Mouse (Mus musculus) c-Kit-negative CD71-positive TER-119-positive erythroid progenitor cells, embryonic 14.5 days (primary cell): ENCODE measurements around the gene Zglp1.
A peak's percentile ranks its signal among the peaks of the same experiment; 100 is the strongest.

ENCODE experiments used
- DNase-seq: peaks from one replicate; pipeline ENCODE4 v3.0.0-alpha.2; 2013; ENCODE audit warnings: low read depth, low spot score

The Zglp1 gene

GRCm38 (mm10) chr9:21067006-21067684, at the start of gene Zglp1:
TSS of gene Zglp1 (minus strand) at chr9:21067093.
- no peak for DNase-seq

DNA sequence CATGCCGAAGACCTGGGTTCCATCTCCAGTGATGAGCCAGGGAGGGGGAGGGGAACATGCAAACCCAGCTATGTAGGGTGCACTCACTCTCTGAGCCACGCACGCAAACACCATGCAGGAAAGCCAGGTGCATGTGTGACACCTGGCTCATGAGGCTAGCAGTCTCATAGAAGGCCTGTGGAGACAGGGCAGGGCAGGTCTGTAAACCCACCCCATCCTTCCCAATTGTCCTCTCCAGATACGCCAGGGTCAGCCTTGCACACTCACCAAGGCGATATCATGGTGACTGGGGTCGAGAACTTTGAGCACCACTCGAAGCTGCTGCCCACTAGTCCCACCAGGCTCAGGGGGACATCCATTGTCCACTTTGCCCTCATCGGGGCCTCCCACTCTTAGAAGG, 48.2 kb upstream of the Zglp1 start:
- DNase-seq: no peak

DNA sequence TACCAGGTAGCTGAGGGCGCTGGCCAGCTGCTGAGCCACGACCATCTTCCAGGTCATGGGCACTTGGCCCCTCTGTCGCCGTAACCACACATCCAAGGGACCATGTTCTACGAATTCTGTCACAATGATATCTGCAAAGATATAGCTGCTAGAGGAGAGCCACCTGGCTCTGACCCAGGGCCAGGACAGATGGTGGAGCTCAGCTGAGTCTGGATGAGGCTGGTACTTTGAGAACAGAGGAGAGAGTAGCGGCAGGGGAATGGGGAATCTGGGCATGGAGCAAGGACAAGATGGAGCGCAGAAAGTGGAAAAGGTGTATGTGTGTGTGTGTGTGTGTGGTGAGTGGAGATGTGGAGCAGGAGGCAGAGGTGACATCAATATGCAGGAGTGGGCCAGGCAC, 47.3 kb upstream of the Zglp1 start:
- no peak for DNase-seq

DNA sequence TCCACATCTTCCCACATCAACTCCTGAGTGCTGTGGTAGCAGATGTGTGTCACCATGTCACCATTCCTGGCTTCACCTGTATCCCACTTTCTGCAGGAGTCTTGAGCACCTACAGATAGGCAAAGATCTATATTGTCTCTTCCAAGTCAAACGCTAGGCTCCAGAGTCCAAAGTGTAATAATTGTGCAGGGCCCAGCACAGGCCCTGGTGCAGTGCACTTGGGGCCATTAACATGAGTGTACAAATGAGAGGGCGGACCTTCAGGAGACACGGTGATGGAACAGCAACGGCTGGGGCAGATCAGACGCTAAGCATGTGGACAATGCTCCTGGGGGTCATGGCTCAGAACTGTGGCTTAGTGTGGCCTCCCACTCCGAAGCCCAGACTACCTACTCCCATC, 46.9 kb upstream of the Zglp1 start:
- DNase-seq: no peak

DNA sequence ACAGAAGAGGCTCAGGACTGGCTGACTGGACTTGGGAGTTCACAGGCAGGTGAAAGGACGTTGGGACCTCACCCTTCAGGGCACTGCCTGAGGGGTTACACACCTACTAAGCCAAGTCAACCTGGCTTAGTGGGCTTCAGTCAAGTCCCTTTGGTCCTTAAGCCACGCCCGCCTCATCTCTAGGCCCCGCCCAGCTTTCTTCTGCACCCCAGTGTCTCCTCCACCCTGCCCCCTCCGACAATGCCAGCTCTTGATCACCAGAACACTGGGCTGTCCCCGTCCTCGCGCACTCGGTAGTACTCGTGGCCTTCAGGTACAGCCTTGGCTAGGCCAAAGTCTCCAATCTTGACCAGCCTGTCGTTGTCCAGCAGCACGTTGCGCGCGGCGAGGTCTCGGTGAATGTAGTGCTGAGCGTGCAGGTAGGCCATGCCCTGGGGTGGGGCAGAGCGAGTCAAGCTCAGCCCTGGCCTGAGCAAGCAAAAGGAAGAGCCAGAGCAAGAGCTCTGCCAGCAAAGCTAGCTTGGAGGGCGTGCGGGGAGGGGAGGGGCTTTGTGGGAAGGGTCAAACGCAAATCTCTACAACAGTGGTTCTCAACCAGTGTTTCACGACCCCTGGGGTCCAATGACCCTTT, 40.8 kb upstream of the Zglp1 start:
- no peak for DNase-seq

DNA sequence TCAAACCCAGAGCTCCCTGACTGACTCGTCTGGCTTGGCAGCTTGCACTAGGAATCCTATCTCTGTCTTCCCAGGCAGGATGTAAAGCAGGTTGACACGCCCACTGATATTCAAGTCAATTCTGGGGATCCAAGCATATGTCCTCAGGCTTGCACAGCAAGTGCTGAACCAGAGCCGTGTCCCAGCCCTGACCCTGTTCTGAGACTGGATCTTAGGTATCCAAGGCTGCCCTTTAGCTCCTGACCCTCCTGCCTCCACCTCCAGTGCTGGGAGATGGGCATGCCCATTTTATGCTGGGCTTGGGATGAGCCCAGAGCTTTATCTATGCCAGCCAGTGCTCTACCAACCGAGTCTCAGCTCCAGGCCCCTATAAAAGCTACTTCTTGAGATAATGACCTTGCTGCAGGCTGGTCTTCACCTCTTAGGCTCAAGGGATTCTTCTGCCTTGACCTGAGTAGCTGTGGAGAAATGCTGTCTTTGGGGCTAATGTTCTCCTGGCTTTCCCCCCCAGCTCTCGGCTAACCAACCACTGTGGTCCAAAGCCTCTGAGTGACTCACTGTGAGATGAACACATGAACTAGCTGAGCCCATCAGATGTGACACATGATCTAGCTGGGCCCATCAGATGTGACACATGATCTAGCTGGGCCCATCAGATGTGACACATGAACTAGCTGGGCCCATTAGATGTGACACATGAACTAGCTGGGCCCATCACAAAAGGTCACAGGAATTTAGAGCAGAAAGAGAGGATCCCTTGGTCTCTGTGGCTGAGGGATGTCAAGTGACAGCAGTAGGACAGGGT, 39.1 kb upstream of the Zglp1 start:
- peak; percentile 38 for DNase-seq

DNA sequence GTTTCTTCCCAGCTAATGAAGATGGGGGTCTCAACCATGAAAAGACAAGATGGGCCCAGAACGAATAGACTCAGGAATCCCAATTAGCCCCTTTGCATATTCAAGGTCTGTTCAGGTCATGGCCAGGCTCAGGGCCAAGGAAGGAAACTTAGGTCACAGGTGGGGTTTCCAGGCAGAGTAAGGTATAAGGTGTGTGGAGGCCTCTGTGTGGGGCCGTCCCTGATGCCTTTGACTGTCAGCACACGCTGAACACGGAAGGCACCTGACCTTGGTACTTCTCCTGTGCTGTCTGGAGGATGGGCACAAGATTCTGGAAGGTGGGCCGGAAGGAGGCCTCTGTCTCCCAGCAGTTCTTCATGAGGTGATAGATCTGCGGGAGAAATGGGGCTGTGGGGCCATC, 37.9 kb upstream of the Zglp1 start:
- no peak for DNase-seq

GRCm38 (mm10) chr9:21102076-21102475, 35.2 kb upstream of the Zglp1 start:
- no peak for DNase-seq

DNA sequence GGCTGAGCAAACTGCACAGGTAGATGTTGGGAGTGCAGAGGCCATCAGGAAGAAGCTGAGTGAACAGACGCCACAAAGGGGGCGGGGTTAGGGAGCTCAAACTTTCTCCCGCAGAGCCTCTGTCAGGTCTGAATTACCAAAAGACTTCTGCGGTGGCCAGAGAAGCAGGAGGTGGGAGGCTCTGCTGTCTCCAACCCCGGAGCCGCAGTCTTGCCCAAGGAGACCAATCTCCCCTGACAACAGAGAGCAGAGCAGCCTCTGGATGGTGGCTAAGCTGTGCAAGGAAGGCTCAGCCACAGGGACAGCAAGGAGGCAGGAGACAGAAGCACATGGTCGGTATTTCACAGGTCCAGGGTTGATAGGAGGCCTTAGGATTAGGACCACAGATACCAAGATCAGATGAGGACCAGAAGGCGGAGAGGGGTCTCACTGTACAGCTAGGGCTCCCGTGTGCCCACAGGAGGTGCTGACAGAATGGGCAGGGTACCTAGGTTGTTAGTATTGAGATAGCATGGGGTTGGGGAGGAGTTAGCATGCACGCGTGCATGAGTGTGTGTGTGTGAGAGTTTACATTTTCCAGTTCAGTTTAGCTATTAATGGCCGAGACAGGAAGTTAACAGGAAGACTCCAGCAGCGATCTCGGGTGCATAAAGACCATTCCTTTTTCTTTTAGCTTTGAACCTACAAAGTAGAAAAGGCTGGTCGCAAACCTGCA, 33.7 kb upstream of the Zglp1 start:
- DNase-seq: no peak

DNA sequence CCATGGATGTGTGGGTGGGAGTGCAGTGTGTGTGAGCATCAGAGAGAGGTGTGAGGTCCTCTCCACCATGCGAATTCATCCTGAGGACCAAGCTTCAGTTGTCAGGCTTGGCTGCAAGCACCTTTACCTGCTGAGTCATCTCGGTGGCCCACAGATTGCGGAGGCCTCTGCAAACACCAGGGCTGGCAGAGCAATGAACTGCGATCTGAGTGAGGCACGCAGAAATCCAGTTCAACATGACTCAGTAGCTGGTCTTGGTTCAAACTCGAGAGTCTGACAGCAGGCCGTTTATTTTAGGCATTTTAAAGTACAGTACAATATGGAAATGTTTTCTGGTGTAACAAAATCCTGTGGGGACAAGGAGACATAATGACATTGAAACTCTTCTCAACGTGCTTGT, 30.9 kb upstream of the Zglp1 start:
- no peak for DNase-seq

DNA sequence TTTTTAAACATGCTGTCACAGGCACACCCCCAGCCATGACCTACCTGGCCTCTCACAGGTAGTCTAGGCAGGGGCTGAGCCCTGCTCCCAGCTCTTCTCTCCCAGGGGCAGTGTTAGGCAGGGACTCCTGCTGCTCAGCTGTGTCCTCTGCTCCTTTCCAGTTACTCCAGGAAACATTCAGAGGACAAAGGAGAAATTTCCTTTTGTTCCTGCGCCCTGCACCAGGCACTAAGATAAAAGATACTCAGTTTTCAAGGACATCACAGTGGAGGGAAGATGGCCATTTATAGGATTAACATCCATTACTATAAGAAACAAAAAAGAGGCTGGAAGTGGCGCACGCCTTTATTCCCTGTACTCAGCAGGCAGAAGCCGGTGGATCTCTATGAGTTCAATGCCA, 29.1 kb upstream of the Zglp1 start:
- no peak for DNase-seq

- no peak for DNase-seq
Measured at GRCm38 (mm10) chr9:21093423-21093822, 26.5 kb upstream of the Zglp1 start.

GRCm38 (mm10) chr9:21091707-21092320, 24.9 kb upstream of the Zglp1 start, which contains the start of the genes Gm38431 and Raver1:
TSS of gene Gm38431 (minus strand) at chr9:21091997.
TSS of gene Raver1 (minus strand) at chr9:21092008.
- DNase-seq: peak; percentile 96

DNA sequence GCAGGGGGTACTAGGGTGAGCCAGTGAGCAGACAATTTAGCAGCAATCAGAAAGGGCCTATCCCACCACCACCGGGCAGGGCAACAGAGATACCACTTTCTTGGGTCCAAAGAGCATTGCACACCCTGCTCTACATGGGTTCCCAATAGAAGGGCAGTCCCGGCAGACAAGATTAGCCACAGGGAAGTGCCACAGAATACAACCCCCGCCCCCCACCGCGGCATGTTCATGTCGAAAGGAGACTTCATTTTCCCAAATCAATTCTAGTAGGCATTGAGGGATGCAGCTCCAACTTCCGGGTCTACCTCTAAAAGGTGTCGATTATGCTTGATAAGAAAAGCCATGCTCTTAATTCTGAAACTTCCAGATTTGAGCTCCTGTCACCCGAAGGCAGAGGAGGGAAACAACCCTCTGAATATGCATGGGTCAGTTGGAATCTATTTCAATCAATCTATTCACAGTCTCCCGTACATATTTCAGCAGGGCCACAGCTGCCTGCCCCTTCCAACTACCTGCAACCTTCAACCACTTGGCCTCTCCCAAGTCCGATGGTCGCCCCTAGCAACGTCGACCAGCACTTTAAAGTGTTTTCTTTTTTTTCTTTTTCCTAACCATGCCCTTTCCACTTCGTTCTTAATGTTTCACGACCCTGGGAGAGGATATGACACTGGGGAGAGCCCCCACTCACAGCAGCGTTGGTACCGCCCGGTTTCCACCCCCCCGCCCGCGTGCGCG, 24.2 kb upstream of the Zglp1 start:
- DNase-seq: no peak

GRCm38 (mm10) chr9:21090537-21090936, 23.6 kb upstream of the Zglp1 start:
- DNase-seq: no peak

DNA sequence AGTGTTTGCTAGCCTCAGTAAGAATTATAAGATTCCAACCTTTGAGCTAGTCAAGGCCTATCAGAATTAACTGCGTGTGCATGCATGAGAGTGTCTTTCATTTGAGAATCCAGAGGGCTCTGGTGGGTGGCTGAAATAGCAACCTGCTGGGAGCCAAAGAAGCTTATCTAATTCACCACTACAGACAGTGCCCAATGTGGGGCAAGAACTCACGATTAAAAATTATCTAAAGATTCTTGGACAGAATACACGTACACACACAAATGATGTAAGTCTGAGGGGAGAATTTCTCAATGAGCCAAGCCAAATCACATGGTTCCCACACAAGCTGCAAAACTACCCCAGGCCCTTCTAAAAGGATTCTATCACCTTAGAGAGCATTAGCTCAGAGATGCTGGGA, 16.4 kb upstream of the Zglp1 start:
- no peak for DNase-seq

- no peak for DNase-seq
Measured at GRCm38 (mm10) chr9:21081127-21081526, 14.2 kb upstream of the Zglp1 start.

DNA sequence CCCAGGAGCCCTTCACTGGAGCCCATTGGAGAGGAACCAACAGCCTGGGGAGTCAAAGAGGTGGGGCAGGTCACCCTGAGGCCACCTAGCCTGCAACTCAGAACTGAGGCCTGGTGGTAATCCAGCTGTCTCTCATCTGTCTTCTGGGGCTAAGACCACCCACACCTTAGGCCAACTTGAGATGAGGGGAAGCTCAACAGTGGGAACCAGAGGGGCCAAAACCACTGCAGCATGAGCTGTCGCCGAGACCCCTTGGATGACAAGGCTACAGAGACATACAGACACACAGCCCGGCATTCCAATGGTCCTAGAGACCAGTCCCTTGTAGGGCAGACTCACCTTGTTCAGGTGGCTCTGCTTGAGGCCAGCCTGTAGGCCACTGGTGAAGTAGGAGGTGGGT, 8.7 kb upstream of the Zglp1 start:
- no peak for DNase-seq

DNA sequence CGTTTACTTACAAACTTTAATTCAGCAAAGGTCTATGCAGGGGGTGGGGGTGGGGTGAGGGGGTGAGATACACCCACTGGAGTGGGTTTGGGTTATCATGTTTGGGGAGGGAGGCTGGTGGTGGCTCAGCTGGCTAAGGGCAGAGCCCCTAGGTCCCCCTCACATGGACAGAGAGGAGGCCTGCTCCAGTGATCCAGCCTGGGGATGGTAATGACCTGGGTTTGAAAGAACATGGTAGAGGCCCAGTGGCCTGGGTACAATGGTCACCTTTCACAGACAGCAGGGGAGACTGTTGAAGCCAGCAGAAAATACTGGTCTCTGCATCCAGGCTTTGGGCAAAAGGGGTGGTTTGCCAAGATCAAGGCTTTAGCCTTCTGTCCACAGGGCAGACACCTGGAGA, 7.3 kb upstream of the Zglp1 start:
- DNase-seq: no peak

DNA sequence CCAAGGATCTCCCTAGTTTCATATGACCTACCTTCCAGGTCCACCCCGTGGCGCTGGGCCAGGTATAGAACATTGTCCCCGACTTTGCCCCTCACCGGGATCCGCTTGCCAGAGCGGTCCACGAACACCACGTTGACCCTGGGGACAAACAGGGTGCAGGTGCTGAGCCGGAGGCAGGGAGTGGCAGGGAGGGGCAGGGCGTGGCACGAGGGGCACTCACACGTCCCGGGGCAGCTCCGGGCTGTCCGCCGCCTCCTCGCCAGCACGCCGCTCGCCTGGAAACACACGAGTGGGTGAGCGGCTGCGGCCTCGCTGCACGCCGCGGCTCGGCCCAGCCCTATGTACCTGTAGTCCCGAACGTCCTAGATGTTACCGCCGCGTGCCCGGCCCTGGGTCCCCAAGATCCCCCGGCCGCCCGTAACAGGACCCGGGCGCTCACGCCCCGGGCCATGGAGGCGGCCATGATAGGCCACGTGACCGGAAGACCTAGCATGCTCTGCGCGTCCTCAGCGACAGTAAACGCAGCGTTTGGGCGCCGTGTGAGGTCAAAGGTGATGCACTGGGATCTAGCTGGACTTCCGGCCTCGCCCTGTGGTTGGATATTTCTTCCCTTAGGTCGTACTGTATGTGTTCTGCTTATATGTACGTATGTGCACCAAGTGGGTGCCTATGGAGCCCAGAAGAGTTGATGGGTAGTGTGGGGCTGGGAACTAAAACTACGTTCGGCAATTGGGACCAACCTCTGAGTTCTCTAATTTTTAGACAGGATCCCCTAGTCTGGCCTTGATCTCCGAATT, 6.3 kb upstream of the Zglp1 start, which contains the start of the genes Gm49373 and Fdx1l:
TSS of gene Gm49373 (minus strand) at position 53 of the 797 bp plus-strand sequence.
TSS of gene Fdx1l (minus strand) at position 571 of the 797 bp plus-strand sequence.
- DNase-seq: peak; percentile 68
